Mouse (Mus musculus) frontal cortex, adult (tissue): Measurements from ENCODE around the gene Ddx19a.
"Not testable (repeated sequence)": the region's sequence is repeated elsewhere in the genome, so short reads cannot be mapped to it uniquely, and the experiment has no call there.

Source experiments
- ATAC-seq: cut with Nextera tagmentation; 2 replicates; pipeline ENCODE4 v1.9.2; 2017; ENCODE audit warnings: mild to moderate bottlenecking, moderate library complexity, mixed read lengths; ENCODE audit not compliant: low TSS enrichment

Gene Ddx19a

GRCm38 (mm10) chr8:110933272-110933671, 64.3 kb downstream of the Ddx19a start:
- ATAC-seq = no peak

- ATAC-seq = no peak
Observed at GRCm38 (mm10) chr8:110932444-110932843, 65.2 kb downstream of the Ddx19a start.

DNA sequence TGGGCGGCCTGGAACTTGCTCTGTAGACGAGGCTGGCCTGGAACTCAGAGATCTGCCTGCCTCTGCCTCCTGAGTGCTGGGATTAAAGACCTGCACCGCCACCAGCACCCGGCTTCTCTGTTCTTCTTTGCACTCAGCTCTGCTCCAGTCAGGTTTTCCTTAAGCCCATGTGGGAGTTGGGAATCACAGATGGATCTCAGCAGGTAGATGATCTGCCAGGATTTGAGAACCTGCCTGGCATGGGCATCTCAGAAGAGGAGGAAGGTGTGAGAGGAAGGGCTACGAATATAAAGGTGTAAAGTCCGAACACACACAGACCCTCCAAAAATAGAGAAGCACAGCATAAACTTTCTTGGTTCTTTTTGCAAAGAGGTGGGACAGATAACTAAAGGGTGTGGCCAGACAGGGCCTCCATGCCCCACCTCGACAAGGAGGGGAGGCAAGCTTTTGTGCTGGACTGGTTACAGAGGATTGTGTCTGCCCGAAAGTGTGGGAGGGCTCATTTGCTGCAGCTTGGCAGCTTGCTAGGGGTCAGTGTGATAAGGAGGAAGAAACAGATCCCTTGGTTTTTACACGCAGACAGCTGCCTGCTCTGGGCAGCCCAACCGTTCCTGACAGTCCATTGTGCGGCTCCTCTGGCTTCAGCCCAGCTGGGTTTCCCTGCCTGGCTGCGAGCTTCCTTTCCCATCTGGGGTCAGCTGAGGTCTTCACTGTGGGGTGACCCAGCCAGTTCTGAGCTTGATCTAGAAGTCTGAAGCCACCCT, 66.2 kb downstream of the Ddx19a start:
- no peak; the same call in 1 of the 2 replicates for ATAC-seq

- not testable (repeated sequence) for ATAC-seq
Observed at GRCm38 (mm10) chr8:110929672-110930071, 67.9 kb downstream of the Ddx19a start.

GRCm38 (mm10) chr8:110929066-110929465, 68.5 kb downstream of the Ddx19a start:
- no peak for ATAC-seq

- no peak for ATAC-seq
Observed at GRCm38 (mm10) chr8:110928435-110928834, 69.2 kb downstream of the Ddx19a start.

DNA sequence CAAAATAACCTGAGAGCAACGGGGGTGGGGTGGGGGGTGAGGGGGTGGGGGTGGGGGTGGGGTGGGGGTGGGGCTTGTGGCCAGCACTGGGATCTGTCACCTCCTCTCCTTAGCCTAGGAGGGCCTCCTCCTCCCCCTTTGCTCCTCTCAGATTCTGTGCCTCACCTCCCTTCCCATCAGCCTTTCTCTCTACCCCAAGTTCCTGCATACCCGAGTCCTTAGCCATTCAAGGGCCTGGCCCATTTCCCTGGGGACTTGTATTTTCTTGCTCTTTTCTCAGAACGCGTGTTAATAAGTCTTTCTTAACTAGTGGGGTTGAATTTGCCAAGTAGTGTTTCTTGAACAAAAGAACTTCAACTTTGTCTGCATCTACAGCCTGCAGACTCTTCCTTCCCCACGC, 70.9 kb downstream of the Ddx19a start:
- no peak for ATAC-seq

DNA sequence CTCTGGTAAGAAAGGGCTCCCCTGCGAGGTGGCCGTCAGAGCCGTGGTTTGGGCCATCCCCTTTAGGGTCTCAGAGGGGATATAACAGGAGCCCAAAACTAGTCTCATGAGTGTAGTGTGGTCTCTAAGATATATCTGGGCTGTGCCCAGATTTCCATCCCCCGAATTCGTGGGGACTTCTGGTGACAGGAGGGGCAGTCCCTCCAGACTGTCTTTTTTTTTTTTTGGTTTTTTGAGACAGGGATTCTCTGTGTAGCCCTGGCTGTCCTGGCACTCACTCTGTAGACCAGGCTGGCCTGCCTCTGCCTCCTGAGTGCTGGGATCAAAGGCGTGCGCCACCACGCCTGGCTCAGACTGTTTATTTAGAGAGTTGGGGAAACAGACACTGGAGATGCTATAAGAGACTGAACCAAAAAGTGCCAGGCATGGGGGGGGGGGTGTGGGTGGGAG, 71.9 kb downstream of the Ddx19a start:
- ATAC-seq = no peak
